Mouse (Mus musculus) kidney, postnatal 10 days (tissue): ENCODE measurements at regions not wholly inside any gene's neighbourhood (a gene's known extent, or its start where the extent isn't known, plus 50 kb on each side); places are given as distances from the start of the nearest gene placed in this dataset.

Source experiments
- DNase-seq: peaks from one replicate; pipeline ENCODE4 v3.0.0; 2021; ENCODE audit warnings: mixed read lengths

- DNase-seq, result no peak
Observed at GRCm38 (mm10) chr13:19523686-19524085, 96.0 kb downstream of the Epdr1 start.

- DNase-seq, result peak; percentile 7
Observed at GRCm38 (mm10) chr13:19517938-19518777, 101.6 kb downstream of the Epdr1 start.

- no peak for DNase-seq
Observed at GRCm38 (mm10) chr13:19514844-19515555, 104.7 kb downstream of the Epdr1 start.

GRCm38 (mm10) chr13:19506543-19506942, 110.9 kb upstream of the Stard3nl start:
- DNase-seq, result no peak

- no peak for DNase-seq
Observed at GRCm38 (mm10) chr13:19504241-19504640, 108.6 kb upstream of the Stard3nl start.

- DNase-seq, result no peak
Observed at GRCm38 (mm10) chr13:19482198-19482597, 86.6 kb upstream of the Stard3nl start.

GRCm38 (mm10) chr13:19474041-19474440, 78.4 kb upstream of the Stard3nl start:
- DNase-seq, result no peak

- DNase-seq, result no peak
Observed at GRCm38 (mm10) chr13:19470729-19471128, 75.1 kb upstream of the Stard3nl start.

GRCm38 (mm10) chr13:19466722-19467384, 71.3 kb upstream of the Stard3nl start:
- peak; percentile 41 for DNase-seq

- DNase-seq, result no peak
Observed at GRCm38 (mm10) chr13:19462966-19463365, 67.4 kb upstream of the Stard3nl start.

- no peak for DNase-seq
Observed at GRCm38 (mm10) chr13:19449387-19449786, 53.8 kb upstream of the Stard3nl start.
